Mouse (Mus musculus): ENCODE data around the gene 1500009C09Rik.

- TF ChIP-seq CTCF (IDR thresholded peaks at IDR 0.05; ENCODE audit: low read depth, low read length) (no peak), POLR2AphosphoS5 (IDR thresholded peaks at IDR 0.05; ENCODE audit: insufficient replicate concordance, low read depth, low read length) (no peak), GATA1 (IDR thresholded peaks at IDR 0.05; ENCODE audit: borderline replicate concordance, low read length) (no peak), TAL1 (conservative IDR thresholded peaks at IDR 0.05; ENCODE audit: low read depth, low read length) (no peak), GATA2 (IDR thresholded peaks at IDR 0.05; ENCODE audit: borderline replicate concordance, low read depth, low read length) (no peak)
Observed at GRCm38 (mm10) chr15:82210801-82211200, 41.4 kb upstream of the 1500009C09Rik start.
